Mouse (Mus musculus): ENCODE data around the gene Klrb1a.
"Not testable (repeated sequence)": the region's sequence is repeated elsewhere in the genome, so short reads cannot be mapped to it uniquely, and the experiment has no call there.

DNA sequence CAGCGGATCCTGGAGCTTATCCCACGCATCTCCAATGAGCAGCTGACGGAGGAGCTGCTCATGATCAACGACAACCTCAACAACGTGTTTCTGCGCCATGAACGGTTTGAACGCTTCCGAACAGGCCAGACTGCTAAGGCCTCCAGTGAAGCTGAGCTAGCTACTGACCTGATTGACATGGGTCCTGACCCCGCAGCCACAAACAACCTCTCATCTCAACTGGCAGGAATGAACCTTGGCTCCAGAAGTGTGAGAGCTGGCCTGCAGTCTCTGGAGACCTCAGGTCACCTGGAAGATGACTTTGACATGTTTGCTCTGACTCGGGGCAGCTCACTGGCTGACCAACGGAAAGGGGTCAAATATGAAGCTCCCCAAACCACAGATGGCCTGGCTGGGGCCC is 22.4 kb upstream of the Klrb1a start:
- TF ChIP-seq MAX (IDR thresholded peaks at IDR 0.05); CTCF (IDR thresholded peaks at IDR 0.05; ENCODE audit: control insufficient read depth, insufficient read depth, insufficient read length): not testable (repeated sequence)
